Mouse (Mus musculus): ENCODE results near the gene Adamts4.

- no peak for TF ChIP-seq CTCF (conservative IDR thresholded peaks at IDR 0.05 in 1 of 2, IDR thresholded peaks at IDR 0.05 in 1 of 2; ENCODE audit: low read depth in 2 of 2, low read length in 2 of 2)
- TF ChIP-seq ZC3H11A (IDR thresholded peaks at IDR 0.05; ENCODE audit: low read depth, low read length), result no peak
These were observed 20.3 kb downstream of the Adamts4 start for GRCm38 (mm10) chr1:171270573-171270900.
